Mouse (Mus musculus) induced T-regulatory cell, adult 2 months (primary cell): ENCODE data around the gene Olfr1322.

Experiments used
- DNase-seq: peaks from one replicate; pipeline ENCODE4 v3.0.0-alpha.2; 2012; ENCODE audit warnings: low read depth

Gene Olfr1322

GRCm38 (mm10) chrX:49891383-49891782, at the start of gene Olfr1322:
Gene Olfr1322 (minus strand): TSS chrX:49891483.
- DNase-seq, result no peak

GRCm38 (mm10) chrX:49877651-49878349, 13.5 kb downstream of the Olfr1322 start:
- DNase-seq, result no peak
